Mouse (Mus musculus) thymus, postnatal 4 days (tissue): ENCODE measurements around the gene Mgat4a.

Experiments used
- DNase-seq: peaks from one replicate; pipeline ENCODE4 v3.0.0; 2021

Mgat4a gene

GRCm38 (mm10) chr1:37491672-37492071, 49.1 kb downstream of the Mgat4a start:
- peak; percentile 35 for DNase-seq

- peak; percentile 27 for DNase-seq
Observed at GRCm38 (mm10) chr1:37490691-37491212, 50.1 kb downstream of the Mgat4a start.

GRCm38 (mm10) chr1:37488531-37488930, 52.3 kb downstream of the Mgat4a start:
- no peak for DNase-seq

- DNase-seq: no peak
Observed at GRCm38 (mm10) chr1:37486994-37487393, 53.8 kb downstream of the Mgat4a start.

- no peak for DNase-seq
Observed at GRCm38 (mm10) chr1:37486439-37486838, 54.4 kb downstream of the Mgat4a start.

GRCm38 (mm10) chr1:37484612-37485011, 56.2 kb downstream of the Mgat4a start:
- no peak for DNase-seq

GRCm38 (mm10) chr1:37481331-37481730, 59.5 kb downstream of the Mgat4a start:
- DNase-seq: peak; percentile 37

GRCm38 (mm10) chr1:37480731-37481130, 60.1 kb downstream of the Mgat4a start:
- DNase-seq: no peak

- no peak for DNase-seq
Observed at GRCm38 (mm10) chr1:37479759-37480158, 61.1 kb downstream of the Mgat4a start.

- peak; percentile 83 for DNase-seq
Observed at GRCm38 (mm10) chr1:37479074-37479473, 61.7 kb downstream of the Mgat4a start.

- peak; percentile 26 for DNase-seq
Observed at GRCm38 (mm10) chr1:37478416-37478815, 62.4 kb downstream of the Mgat4a start.

- DNase-seq: peak; percentile 38
Observed at GRCm38 (mm10) chr1:37477928-37478327, 62.9 kb downstream of the Mgat4a start.

GRCm38 (mm10) chr1:37477250-37477649, 63.6 kb downstream of the Mgat4a start:
- no peak for DNase-seq

GRCm38 (mm10) chr1:37475312-37475711, 65.5 kb downstream of the Mgat4a start:
- no peak for DNase-seq

- DNase-seq: no peak
Observed at GRCm38 (mm10) chr1:37474634-37475190, 66.1 kb downstream of the Mgat4a start.

GRCm38 (mm10) chr1:37474046-37474445, 66.8 kb downstream of the Mgat4a start:
- DNase-seq: peak; percentile 51

GRCm38 (mm10) chr1:37473251-37473650, 67.6 kb downstream of the Mgat4a start:
- peak; percentile 72 for DNase-seq

GRCm38 (mm10) chr1:37471179-37472148, 69.4 kb downstream of the Mgat4a start:
- DNase-seq: peak; percentile 52

- no peak for DNase-seq
Observed at GRCm38 (mm10) chr1:37469007-37469406, 71.8 kb downstream of the Mgat4a start.

GRCm38 (mm10) chr1:37467806-37468205, 73.0 kb downstream of the Mgat4a start:
- no peak for DNase-seq

GRCm38 (mm10) chr1:37466322-37466995, 74.4 kb downstream of the Mgat4a start:
- DNase-seq: no peak

- DNase-seq: no peak
Observed at GRCm38 (mm10) chr1:37464878-37465452, 75.9 kb downstream of the Mgat4a start.

GRCm38 (mm10) chr1:37457546-37457945, 83.3 kb downstream of the Mgat4a start:
- DNase-seq: no peak
